Mouse (Mus musculus): ENCODE measurements at regions not wholly inside any gene's neighbourhood (a gene's known extent, or its start where the extent isn't known, plus 50 kb on each side); places are given as distances from the start of the nearest gene placed in this dataset.

- H3K9ac ChIP-seq (ENCODE audit: low read depth, low read length), result peak overlapping the region; percentile 32; the same call in 1 of the 2 replicates
- WGBS, result 55% methylated on average over 3 of the region's 3 CpGs
- H3K27ac ChIP-seq (ENCODE audit: low read depth, low read length), result peak overlapping the region; percentile 72; the same call in 1 of the 2 replicates
- ATAC-seq (replicated peaks; ENCODE audit: low FRiP score), result peak; percentile 46; the same call in 1 of the 2 replicates
- DNase-seq (ENCODE audit: low spot score), result no peak
- H3K9me3 ChIP-seq (ENCODE audit: control insufficient read depth, low read length), result no peaks in the 10 kb centered on the region
- no peak overlapping the region for H3K4me3 ChIP-seq (ENCODE audit: low read depth, low read length)
- no peaks in the 10 kb centered on the region for H3K36me3 ChIP-seq (ENCODE audit: control insufficient read depth, insufficient read depth, low read length)
- H3K4me1 ChIP-seq (replicated peaks; ENCODE audit: control insufficient read depth, insufficient read depth, low read length), result peaks cover 24% of the 10 kb centered on the region
- no peaks in the 10 kb centered on the region for H3K27me3 ChIP-seq (replicated peaks; ENCODE audit: control insufficient read depth, insufficient read depth, low read length)
- H3K4me2 ChIP-seq, result peak overlapping the region; percentile 35
These were observed 193.7 kb upstream of the Klf3 start for GRCm38 (mm10) chr5:64609378-64610087.

GRCm38 (mm10) chr5:64610146-64610545 is 193.0 kb upstream of the Klf3 start:
- Histone ChIP-seq H3K4me1 (replicated peaks; ENCODE audit: control insufficient read depth, insufficient read depth, low read length) (peaks cover 24% of the 10 kb centered on the region), H3K36me3 (ENCODE audit: control insufficient read depth, insufficient read depth, low read length) (no peaks in the 10 kb centered on the region), H3K4me2 (peak overlapping the region; percentile 35), H3K27ac (ENCODE audit: low read depth, low read length) (peak overlapping the region; percentile 72), H3K4me3 (ENCODE audit: low read depth, low read length) (no peak overlapping the region), H3K9ac (ENCODE audit: low read depth, low read length) (peak overlapping the region; percentile 32), H3K27me3 (replicated peaks; ENCODE audit: control insufficient read depth, insufficient read depth, low read length) (no peaks in the 10 kb centered on the region), H3K9me3 (ENCODE audit: control insufficient read depth, low read length) (no peaks in the 10 kb centered on the region)
- 17% methylated on average over 3 of the region's 3 CpGs for WGBS
- no peak; the same call in 1 of the 2 replicates for ATAC-seq (replicated peaks; ENCODE audit: low FRiP score)
- DNase-seq (ENCODE audit: low spot score), result no peak

- peak; percentile 79 for ATAC-seq (replicated peaks; ENCODE audit: low FRiP score)
- Histone ChIP-seq H3K4me3 (ENCODE audit: low read depth, low read length) (no peak overlapping the region), H3K9me3 (ENCODE audit: control insufficient read depth, low read length) (no peaks in the 10 kb centered on the region), H3K4me1 (replicated peaks; ENCODE audit: control insufficient read depth, insufficient read depth, low read length) (peaks cover 24% of the 10 kb centered on the region), H3K27me3 (replicated peaks; ENCODE audit: control insufficient read depth, insufficient read depth, low read length) (no peaks in the 10 kb centered on the region), H3K9ac (ENCODE audit: low read depth, low read length) (peak overlapping the region; percentile 59), H3K27ac (ENCODE audit: low read depth, low read length) (peak overlapping the region; percentile 72), H3K4me2 (peak overlapping the region; percentile 35), H3K36me3 (ENCODE audit: control insufficient read depth, insufficient read depth, low read length) (no peaks in the 10 kb centered on the region)
- 22% methylated on average over 13 of the region's 13 CpGs for WGBS
- peak; percentile 77 for DNase-seq (ENCODE audit: low spot score)
These were observed 192.4 kb upstream of the Klf3 start for GRCm38 (mm10) chr5:64610562-64611405.

GRCm38 (mm10) chr5:64612017-64612416 is 191.2 kb upstream of the Klf3 start:
- Histone ChIP-seq H3K4me2 (no peak overlapping the region), H3K4me1 (replicated peaks; ENCODE audit: control insufficient read depth, insufficient read depth, low read length) (peaks cover 22% of the 10 kb centered on the region), H3K9me3 (ENCODE audit: control insufficient read depth, low read length) (no peaks in the 10 kb centered on the region), H3K36me3 (ENCODE audit: control insufficient read depth, insufficient read depth, low read length) (no peaks in the 10 kb centered on the region), H3K27me3 (replicated peaks; ENCODE audit: control insufficient read depth, insufficient read depth, low read length) (no peaks in the 10 kb centered on the region), H3K9ac (ENCODE audit: low read depth, low read length) (no peak overlapping the region), H3K27ac (ENCODE audit: low read depth, low read length) (no peak overlapping the region), H3K4me3 (ENCODE audit: low read depth, low read length) (no peak overlapping the region)
- ATAC-seq (replicated peaks; ENCODE audit: low FRiP score) (no peak), DNase-seq (ENCODE audit: low spot score) (no peak)
- 78% methylated on average over 7 of the region's 7 CpGs for WGBS

- no peak for ATAC-seq (replicated peaks; ENCODE audit: low FRiP score)
- no peaks in the 10 kb centered on the region for H3K27me3 ChIP-seq (replicated peaks; ENCODE audit: control insufficient read depth, insufficient read depth, low read length)
- WGBS, result 93% methylated on average over 3 of the region's 3 CpGs
These were observed 189.5 kb upstream of the Klf3 start for GRCm38 (mm10) chr5:64613696-64614095.

GRCm38 (mm10) chr5:64618126-64618525 is 185.1 kb upstream of the Klf3 start:
- Histone ChIP-seq H3K4me2 (no peak overlapping the region), H3K9me3 (ENCODE audit: control insufficient read depth, low read length) (no peaks in the 10 kb centered on the region), H3K4me1 (replicated peaks; ENCODE audit: control insufficient read depth, insufficient read depth, low read length) (peaks cover 5% of the 10 kb centered on the region), H3K36me3 (ENCODE audit: control insufficient read depth, insufficient read depth, low read length) (no peaks in the 10 kb centered on the region), H3K27me3 (replicated peaks; ENCODE audit: control insufficient read depth, insufficient read depth, low read length) (no peaks in the 10 kb centered on the region), H3K4me3 (ENCODE audit: low read depth, low read length) (no peak overlapping the region), H3K27ac (ENCODE audit: low read depth, low read length) (no peak overlapping the region), H3K9ac (ENCODE audit: low read depth, low read length) (no peak overlapping the region)
- ATAC-seq (replicated peaks; ENCODE audit: low FRiP score) (no peak), DNase-seq (ENCODE audit: low spot score) (no peak)
- 75% methylated on average over 5 of the region's 5 CpGs for WGBS

More at GRCm38 (mm10) chr5:64613696-64614095, 189.5 kb upstream of the Klf3 start:
- H3K4me1 ChIP-seq (replicated peaks; ENCODE audit: control insufficient read depth, insufficient read depth, low read length), result peaks cover 22% of the 10 kb centered on the region
- no peak overlapping the region for H3K4me3 ChIP-seq (ENCODE audit: low read depth, low read length)
- H3K36me3 ChIP-seq (ENCODE audit: control insufficient read depth, insufficient read depth, low read length), result no peaks in the 10 kb centered on the region
- no peak overlapping the region for H3K27ac ChIP-seq (ENCODE audit: low read depth, low read length)
- no peaks in the 10 kb centered on the region for H3K9me3 ChIP-seq (ENCODE audit: control insufficient read depth, low read length)
- no peak for DNase-seq (ENCODE audit: low spot score)
- no peak overlapping the region for H3K4me2 ChIP-seq
- no peak overlapping the region for H3K9ac ChIP-seq (ENCODE audit: low read depth, low read length)

GRCm38 (mm10) chr5:64619752-64620151 is 183.4 kb upstream of the Klf3 start:
- peaks cover 6% of the 10 kb centered on the region for H3K4me1 ChIP-seq (replicated peaks; ENCODE audit: control insufficient read depth, insufficient read depth, low read length)
- H3K9ac ChIP-seq (ENCODE audit: low read depth, low read length), result no peak overlapping the region
- DNase-seq (ENCODE audit: low spot score) (no peak), ATAC-seq (replicated peaks; ENCODE audit: low FRiP score) (no peak)
- H3K4me3 ChIP-seq (ENCODE audit: low read depth, low read length), result no peak overlapping the region
- H3K27me3 ChIP-seq (replicated peaks; ENCODE audit: control insufficient read depth, insufficient read depth, low read length), result no peaks in the 10 kb centered on the region
- no peak overlapping the region for H3K4me2 ChIP-seq
- H3K27ac ChIP-seq (ENCODE audit: low read depth, low read length), result no peak overlapping the region
- 85% methylated on average over 5 of the region's 5 CpGs for WGBS
- H3K9me3 ChIP-seq (ENCODE audit: control insufficient read depth, low read length), result no peaks in the 10 kb centered on the region
- no peaks in the 10 kb centered on the region for H3K36me3 ChIP-seq (ENCODE audit: control insufficient read depth, insufficient read depth, low read length)

- 89% methylated on average over 5 of the region's 5 CpGs for WGBS
- H3K4me1 ChIP-seq (replicated peaks; ENCODE audit: control insufficient read depth, insufficient read depth, low read length), result peaks cover 6% of the 10 kb centered on the region
- no peak overlapping the region for H3K4me3 ChIP-seq (ENCODE audit: low read depth, low read length)
- ATAC-seq (replicated peaks; ENCODE audit: low FRiP score) (no peak), DNase-seq (ENCODE audit: low spot score) (no peak)
- H3K4me2 ChIP-seq, result no peak overlapping the region
- H3K9me3 ChIP-seq (ENCODE audit: control insufficient read depth, low read length), result no peaks in the 10 kb centered on the region
- H3K27me3 ChIP-seq (replicated peaks; ENCODE audit: control insufficient read depth, insufficient read depth, low read length), result no peaks in the 10 kb centered on the region
- H3K36me3 ChIP-seq (ENCODE audit: control insufficient read depth, insufficient read depth, low read length), result no peaks in the 10 kb centered on the region
- H3K9ac ChIP-seq (ENCODE audit: low read depth, low read length), result no peak overlapping the region
- H3K27ac ChIP-seq (ENCODE audit: low read depth, low read length), result no peak overlapping the region
These were observed 182.5 kb upstream of the Klf3 start for GRCm38 (mm10) chr5:64620726-64621125.

Data from liver, embryonic 11.5 days (tissue).